Mouse (Mus musculus) ES-E14 (cell line): ENCODE data around the gene Sele. TPM values are rescaled to one million over a fixed set of nuclear protein-coding genes. Genes with fewer than 3 reads are reported as not detected.

Experiments used
- DNase-seq: peaks from one replicate; pipeline ENCODE4 v3.0.0-alpha.2; 2013; ENCODE audit warnings: low read depth, low spot score
- H3K27ac ChIP-seq: 2 replicates; pipeline ENCODE4 v1.5.1; 2012; ENCODE audit warnings: low read depth, mild to moderate bottlenecking, low read length, moderate library complexity, mixed read lengths; ENCODE audit not compliant: poor library complexity, insufficient read depth, severe bottlenecking
- H3K36me3 ChIP-seq: 2 replicates; pipeline ENCODE4 v1.6.1; 2012; ENCODE audit warnings: mild to moderate bottlenecking, low read length, moderate library complexity, mixed read lengths; ENCODE audit not compliant: control insufficient read depth, poor library complexity, insufficient read depth, severe bottlenecking
- H3K4me1 ChIP-seq, 2 experiments: fragments of 150-350 bp in 1 of 2; sonication (generic) in 1 of 2; 2 replicates each; pipeline ENCODE4 v1.6.1; 2012; ENCODE audit warnings: low read length in 2 of 2, mild to moderate bottlenecking in 1 of 2, mixed read lengths in 1 of 2; ENCODE audit not compliant: control insufficient read depth in 2 of 2, insufficient read depth in 2 of 2, poor library complexity in 1 of 2
- H3K4me3 ChIP-seq, 2 experiments: fragments of 150-350 bp in 1 of 2; sonication (generic) in 1 of 2; 2 replicates each; pipeline ENCODE4 v1.5.1; 2012; ENCODE audit warnings: low read length in 2 of 2, low read depth in 1 of 2, mild to moderate bottlenecking in 1 of 2, mixed read lengths in 1 of 2; ENCODE audit not compliant: insufficient read depth in 1 of 2, poor library complexity in 1 of 2, severe bottlenecking in 1 of 2
- H3K9ac ChIP-seq: 2 replicates; pipeline ENCODE4 v1.6.1; 2012; ENCODE audit warnings: low read depth, mild to moderate bottlenecking, low read length, mixed read lengths; ENCODE audit not compliant: poor library complexity, insufficient read depth, severe bottlenecking
- H3K9me3 ChIP-seq: fragments of 150-350 bp; sonication (generic); 2 replicates; pipeline ENCODE4 v1.6.1; 2012; ENCODE audit warnings: low read depth, mild to moderate bottlenecking, low read length; ENCODE audit not compliant: control insufficient read depth, insufficient read depth
- CHD2 ChIP-seq: IDR thresholded peaks from 2 replicates; pipeline ENCODE4 v1.6.1; 2014; ENCODE audit warnings: mild to moderate bottlenecking, low read depth, low read length, inconsistent platforms
- HCFC1 ChIP-seq: IDR thresholded peaks from 2 replicates; pipeline ENCODE4 v1.6.1; 2012; ENCODE audit warnings: low read length, inconsistent platforms, borderline replicate concordance; ENCODE audit not compliant: insufficient read depth
- MAFK ChIP-seq: IDR thresholded peaks from 2 replicates; pipeline ENCODE4 v1.6.1; 2014; ENCODE audit warnings: mild to moderate bottlenecking, low read depth, low read length, inconsistent platforms; ENCODE audit not compliant: insufficient read depth
- ZC3H11A ChIP-seq: IDR thresholded peaks from 2 replicates; pipeline ENCODE4 v1.6.1; 2012; ENCODE audit warnings: low read depth, mild to moderate bottlenecking, inconsistent platforms, low read length, borderline replicate concordance
- ZNF384 ChIP-seq: IDR thresholded peaks from 2 replicates; pipeline ENCODE4 v1.6.1; 2012; ENCODE audit warnings: low read depth, low read length, inconsistent platforms
- in situ Hi-C, 2 experiments: fragments of 600-800 bp; cut with MboI; formaldehyde crosslinking; loops; one replicate each; pipeline ENCODE4 v1.15.1; 2025; ENCODE audit warnings: low sequenced_read_pairs in 2 of 2, inconsistent platforms in 1 of 2; ENCODE audit not compliant: unreplicated experiment in 2 of 2
- total RNA-seq: library from RNA; depleted of rRNA; stranded (reverse); fragments of 300-350 nt; gene quantifications from 2 replicates; pipeline ENCODE4 v1.2.3, GENCODE M21; 2012

Gene Sele
- total RNA-seq, 1 experiment, result not detected

DNA sequence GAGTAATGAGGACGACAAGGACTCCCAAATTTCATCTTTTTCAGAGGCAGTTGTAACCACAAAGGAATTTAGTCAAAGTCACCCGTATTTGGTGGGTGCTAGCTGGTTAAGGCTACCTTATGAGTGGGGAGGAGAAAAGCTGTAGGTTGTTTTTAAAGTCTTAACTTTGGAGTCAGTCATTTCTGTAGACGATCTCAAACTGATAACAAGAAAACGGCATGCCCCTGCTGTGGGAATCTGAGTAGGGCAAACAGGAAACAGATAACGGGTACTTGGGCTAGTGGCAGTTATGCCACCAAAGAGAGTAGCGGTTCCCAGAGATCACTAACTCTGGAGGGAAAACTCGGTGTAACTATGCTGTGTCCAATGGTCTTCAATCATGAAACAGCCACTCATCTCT lies 25.8 kb downstream of the Sele start:
- TF ChIP-seq ZC3H11A (no peak), CHD2 (no peak), HCFC1 (no peak), MAFK (no peak), ZNF384 (no peak)
- H3K4me3 ChIP-seq, result no peak overlapping the region
- H3K9ac ChIP-seq, result no peak overlapping the region
- H3K27ac ChIP-seq, result no peak overlapping the region
- H3K9me3 ChIP-seq, result no peaks in the 10 kb centered on the region
- H3K36me3 ChIP-seq, result no peaks in the 10 kb centered on the region
- in situ Hi-C loops, result no loop called here
- no peaks in the 10 kb centered on the region for H3K4me1 ChIP-seq
- DNase-seq, result no peak

DNA sequence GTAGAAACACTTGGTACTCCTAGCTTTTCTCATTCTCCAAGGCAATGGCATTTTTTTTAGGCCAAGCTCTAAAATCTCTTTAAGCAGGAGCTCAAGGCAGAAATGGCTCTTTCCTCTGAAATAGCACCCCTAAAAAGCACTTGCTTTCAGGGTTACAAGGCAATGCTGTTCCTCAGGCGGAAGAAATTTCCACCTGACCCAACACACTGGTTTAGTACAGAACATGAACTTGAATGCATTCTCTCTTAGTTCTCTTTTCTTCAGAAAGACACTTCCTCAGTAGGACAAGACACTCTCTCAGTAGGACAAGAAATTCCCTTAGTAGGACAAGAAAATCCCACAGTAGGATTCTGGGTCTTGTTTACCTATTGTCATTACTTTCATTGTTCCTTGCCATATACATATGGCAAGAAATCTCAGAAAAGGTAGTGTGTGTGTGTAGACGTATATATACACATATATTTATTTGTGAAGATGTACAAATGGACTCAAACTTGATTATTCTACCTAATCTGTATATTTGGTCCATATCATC lies 26.6 kb downstream of the Sele start:
- DNase-seq, result no peak
- Histone ChIP-seq H3K4me1 (no peaks in the 10 kb centered on the region), H3K4me3 (no peak overlapping the region), H3K9me3 (no peaks in the 10 kb centered on the region), H3K27ac (no peak overlapping the region), H3K9ac (no peak overlapping the region), H3K36me3 (no peaks in the 10 kb centered on the region)
- TF ChIP-seq MAFK (no peak), HCFC1 (no peak), CHD2 (no peak), ZNF384 (no peak), ZC3H11A (no peak)
- in situ Hi-C loops, result no loop called here

GRCm38 (mm10) chr1:164075416-164075815 lies 27.4 kb downstream of the Sele start:
- Histone ChIP-seq H3K9ac (no peak overlapping the region), H3K27ac (no peak overlapping the region), H3K4me3 (no peak overlapping the region), H3K36me3 (no peaks in the 10 kb centered on the region), H3K4me1 (no peaks in the 10 kb centered on the region), H3K9me3 (no peaks in the 10 kb centered on the region)
- no peak for TF ChIP-seq ZNF384
- TF ChIP-seq HCFC1, result no peak
- no peak for TF ChIP-seq ZC3H11A
- TF ChIP-seq MAFK, result no peak
- no peak for TF ChIP-seq CHD2
- no peak for DNase-seq
- in situ Hi-C loops, result no loop called here

GRCm38 (mm10) chr1:164076441-164076840 lies 28.4 kb downstream of the Sele start:
- in situ Hi-C loops, result no loop called here
- no peak for TF ChIP-seq CHD2
- TF ChIP-seq ZC3H11A, result no peak
- TF ChIP-seq HCFC1, result no peak
- no peak for TF ChIP-seq MAFK
- TF ChIP-seq ZNF384, result no peak
- Histone ChIP-seq H3K36me3 (no peaks in the 10 kb centered on the region), H3K4me3 (no peak overlapping the region), H3K4me1 (no peaks in the 10 kb centered on the region), H3K27ac (no peak overlapping the region), H3K9ac (no peak overlapping the region), H3K9me3 (no peaks in the 10 kb centered on the region)
- DNase-seq, result no peak

DNA sequence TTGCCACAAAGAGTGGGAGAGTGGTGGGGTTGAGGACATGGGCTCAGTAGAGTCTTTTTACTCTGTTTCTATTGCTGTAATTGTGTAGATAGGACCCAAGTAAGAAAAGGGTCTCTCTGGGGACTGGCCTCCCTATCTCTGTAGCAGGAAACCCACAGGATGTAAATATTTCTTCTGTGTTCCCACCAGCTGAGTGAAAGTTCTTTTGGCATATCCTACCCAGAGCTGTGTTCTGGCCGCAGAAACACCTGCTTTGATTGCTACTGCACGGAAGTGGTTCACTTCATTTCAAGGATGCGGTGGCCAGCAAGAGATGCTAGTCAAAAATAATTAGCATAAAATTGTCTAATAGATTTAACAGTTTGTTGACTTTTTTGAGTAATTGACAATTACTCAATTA lies 29.0 kb downstream of the Sele start:
- Histone ChIP-seq H3K4me3 (no peak overlapping the region), H3K36me3 (no peaks in the 10 kb centered on the region), H3K9me3 (no peaks in the 10 kb centered on the region), H3K9ac (no peak overlapping the region), H3K4me1 (no peaks in the 10 kb centered on the region), H3K27ac (no peak overlapping the region)
- TF ChIP-seq ZNF384, result no peak
- TF ChIP-seq CHD2, result no peak
- TF ChIP-seq MAFK, result no peak
- no peak for TF ChIP-seq HCFC1
- no peak for TF ChIP-seq ZC3H11A
- no peak for DNase-seq
- in situ Hi-C loops, result no loop called here
